Mouse (Mus musculus) liver, embryonic 16.5 days (tissue): ENCODE measurements at regions not wholly inside any gene's neighbourhood (a gene's known extent, or its start where the extent isn't known, plus 50 kb on each side); places are given as distances from the start of the nearest gene placed in this dataset.

Experiments
- ATAC-seq: fragments of 200-750 bp; cut with Nextera tagmentation; 2 replicates; pipeline ENCODE4 v1.8.0; 2017; ENCODE audit warnings: low read depth, mild to moderate bottlenecking, moderate number of reproducible peaks, moderate library complexity
- H3K27ac ChIP-seq: fragments of 300-500 bp; sonication (generic); 2 replicates; pipeline ENCODE4 v1.5.1; 2014; ENCODE audit warnings: mild to moderate bottlenecking, low read length
- H3K27me3 ChIP-seq: fragments of 300-500 bp; sonication (generic); 2 replicates; pipeline ENCODE4 v1.6.1; 2014; ENCODE audit warnings: low read depth, low read length, mixed read lengths; ENCODE audit not compliant: control insufficient read depth, insufficient read depth
- H3K36me3 ChIP-seq: fragments of 300-500 bp; sonication (generic); 2 replicates; pipeline ENCODE4 v1.6.1; 2014; ENCODE audit warnings: mild to moderate bottlenecking; ENCODE audit not compliant: control insufficient read depth, insufficient read depth
- H3K4me1 ChIP-seq: fragments of 300-500 bp; sonication (generic); 2 replicates; pipeline ENCODE4 v1.6.1; 2014; ENCODE audit warnings: low read depth, low read length, mixed read lengths; ENCODE audit not compliant: control insufficient read depth
- H3K4me2 ChIP-seq: fragments of 300-500 bp; sonication (generic); 2 replicates; pipeline ENCODE4 v1.6.1; 2014; ENCODE audit warnings: low read depth, low read length, mixed read lengths
- H3K4me3 ChIP-seq: fragments of 300-500 bp; sonication (generic); 2 replicates; pipeline ENCODE4 v1.5.1; 2014; ENCODE audit warnings: low read depth, mild to moderate bottlenecking, low read length
- H3K9ac ChIP-seq: fragments of 300-500 bp; sonication (generic); 2 replicates; pipeline ENCODE4 v1.6.1; 2014; ENCODE audit warnings: low read depth, low read length
- H3K9me3 ChIP-seq: fragments of 300-500 bp; sonication (generic); replicated peaks from 2 replicates; pipeline ENCODE4 v1.6.1; 2016; ENCODE audit warnings: low read length; ENCODE audit not compliant: control insufficient read depth
- WGBS: fragments of 180-500 bp; shearing (Covaris S2); extraction: QIAGEN DNeasy Blood & Tissue Kit; methylation state at CpG from one replicate; pipeline ENCODE4 v1.1.7; 2014; ENCODE audit not compliant: insufficient replicate concordance; 5-methylcytosine and 5-hydroxymethylcytosine counted together

GRCm38 (mm10) chr5:47693478-47693877 lies 289.5 kb upstream of the Slit2 start:
- H3K4me1 ChIP-seq, result no peaks in the 10 kb centered on the region
- 50% methylated on average over 6 of the region's 6 CpGs for WGBS
- H3K27me3 ChIP-seq, result no peaks in the 10 kb centered on the region
- no peak overlapping the region for H3K4me3 ChIP-seq
- no peaks in the 10 kb centered on the region for H3K9me3 ChIP-seq
- no peak overlapping the region for H3K27ac ChIP-seq
- H3K36me3 ChIP-seq, result no peaks in the 10 kb centered on the region
- no peak overlapping the region for H3K9ac ChIP-seq
- H3K4me2 ChIP-seq, result no peak overlapping the region
- ATAC-seq, result no peak

- no peak overlapping the region for H3K9ac ChIP-seq
- H3K4me2 ChIP-seq, result no peak overlapping the region
- H3K27me3 ChIP-seq, result no peaks in the 10 kb centered on the region
- H3K36me3 ChIP-seq, result no peaks in the 10 kb centered on the region
- H3K4me1 ChIP-seq, result no peaks in the 10 kb centered on the region
- H3K4me3 ChIP-seq, result no peak overlapping the region
- 64% methylated on average over 3 of the region's 3 CpGs for WGBS
- H3K9me3 ChIP-seq, result no peaks in the 10 kb centered on the region
- ATAC-seq, result no peak
- no peak overlapping the region for H3K27ac ChIP-seq
Observed at GRCm38 (mm10) chr5:47693921-47694320, 289.0 kb upstream of the Slit2 start.

- no peaks in the 10 kb centered on the region for H3K36me3 ChIP-seq
- H3K4me2 ChIP-seq, result no peak overlapping the region
- no peaks in the 10 kb centered on the region for H3K27me3 ChIP-seq
- no peaks in the 10 kb centered on the region for H3K4me1 ChIP-seq
- 57% methylated on average over 3 of the region's 3 CpGs for WGBS
- H3K4me3 ChIP-seq, result no peak overlapping the region
- H3K9me3 ChIP-seq, result no peaks in the 10 kb centered on the region
- no peak overlapping the region for H3K27ac ChIP-seq
- ATAC-seq, result no peak
- H3K9ac ChIP-seq, result no peak overlapping the region
Observed at GRCm38 (mm10) chr5:47694630-47695029, 288.3 kb upstream of the Slit2 start.

GRCm38 (mm10) chr5:47711553-47711952 lies 271.4 kb upstream of the Slit2 start:
- H3K4me3 ChIP-seq, result no peak overlapping the region
- no peak overlapping the region for H3K9ac ChIP-seq
- no peak overlapping the region for H3K4me2 ChIP-seq
- H3K36me3 ChIP-seq, result no peaks in the 10 kb centered on the region
- no peak overlapping the region for H3K27ac ChIP-seq
- no peaks in the 10 kb centered on the region for H3K4me1 ChIP-seq
- ATAC-seq, result no peak
- no peaks in the 10 kb centered on the region for H3K27me3 ChIP-seq
- no peaks in the 10 kb centered on the region for H3K9me3 ChIP-seq

GRCm38 (mm10) chr5:47714333-47714732 lies 268.6 kb upstream of the Slit2 start:
- no peak for ATAC-seq
- H3K27ac ChIP-seq, result no peak overlapping the region
- no peaks in the 10 kb centered on the region for H3K36me3 ChIP-seq
- H3K9me3 ChIP-seq, result no peaks in the 10 kb centered on the region
- H3K4me2 ChIP-seq, result no peak overlapping the region
- no peaks in the 10 kb centered on the region for H3K4me1 ChIP-seq
- H3K9ac ChIP-seq, result no peak overlapping the region
- 54% methylated on average over 5 of the region's 5 CpGs for WGBS
- H3K4me3 ChIP-seq, result no peak overlapping the region
- H3K27me3 ChIP-seq, result no peaks in the 10 kb centered on the region

GRCm38 (mm10) chr5:47724911-47725310 lies 258.0 kb upstream of the Slit2 start:
- Histone ChIP-seq H3K9me3 (no peaks in the 10 kb centered on the region), H3K27ac (no peak overlapping the region), H3K4me3 (no peak overlapping the region), H3K4me2 (no peak overlapping the region), H3K9ac (no peak overlapping the region), H3K27me3 (no peaks in the 10 kb centered on the region), H3K36me3 (no peaks in the 10 kb centered on the region), H3K4me1 (no peaks in the 10 kb centered on the region)
- 62% methylated on average over 2 of the region's 2 CpGs for WGBS
- no peak for ATAC-seq

- Histone ChIP-seq H3K4me1 (no peaks in the 10 kb centered on the region), H3K27ac (no peak overlapping the region), H3K4me3 (no peak overlapping the region), H3K36me3 (no peaks in the 10 kb centered on the region), H3K27me3 (no peaks in the 10 kb centered on the region), H3K4me2 (no peak overlapping the region), H3K9ac (no peak overlapping the region), H3K9me3 (no peaks in the 10 kb centered on the region)
- 57% methylated on average over 2 of the region's 2 CpGs for WGBS
- ATAC-seq, result no peak
Observed at GRCm38 (mm10) chr5:47742727-47743126, 240.2 kb upstream of the Slit2 start.

GRCm38 (mm10) chr5:47745177-47745576 lies 237.8 kb upstream of the Slit2 start:
- no peak overlapping the region for H3K9ac ChIP-seq
- no peak overlapping the region for H3K4me3 ChIP-seq
- WGBS, result 69% methylated on average over 2 of the region's 2 CpGs
- H3K36me3 ChIP-seq, result no peaks in the 10 kb centered on the region
- no peaks in the 10 kb centered on the region for H3K4me1 ChIP-seq
- no peaks in the 10 kb centered on the region for H3K27me3 ChIP-seq
- no peak overlapping the region for H3K27ac ChIP-seq
- no peak overlapping the region for H3K4me2 ChIP-seq
- ATAC-seq, result no peak
- no peaks in the 10 kb centered on the region for H3K9me3 ChIP-seq

- Histone ChIP-seq H3K4me1 (no peaks in the 10 kb centered on the region), H3K9me3 (no peaks in the 10 kb centered on the region), H3K36me3 (no peaks in the 10 kb centered on the region), H3K27ac (no peak overlapping the region), H3K4me3 (no peak overlapping the region), H3K27me3 (no peaks in the 10 kb centered on the region), H3K9ac (no peak overlapping the region), H3K4me2 (no peak overlapping the region)
- WGBS, result 43% methylated on average over 2 of the region's 2 CpGs
- no peak for ATAC-seq
Observed at GRCm38 (mm10) chr5:47751907-47752306, 231.0 kb upstream of the Slit2 start.
